Mouse (Mus musculus): ENCODE measurements around the gene Gys2. TPM values are rescaled to one million over a fixed set of nuclear protein-coding genes. Genes with fewer than 3 reads are reported as not detected.
"Not testable (repeated sequence)": the region's sequence is repeated elsewhere in the genome, so short reads cannot be mapped to it uniquely, and the experiment has no call there.

Gene Gys2
- polyA plus RNA-seq, 1 experiment from 2014 or later: not detected

GRCm38 (mm10) chr6:142503601-142504000, 30.7 kb upstream of the Gys2 start:
- peaks cover 35% of the 10 kb centered on the region for H3K36me3 ChIP-seq
- no peak overlapping the region for H3K4me3 ChIP-seq
- H3K27ac ChIP-seq: peak overlapping the region; percentile 34; the same call in 1 of the 2 replicates
- H3K9ac ChIP-seq: no peak overlapping the region
- peak overlapping the region; percentile 31; the same call in 1 of the 2 replicates for H3K4me2 ChIP-seq (replicated peaks)
- peaks cover 28% of the 10 kb centered on the region for H3K4me1 ChIP-seq
- 72% methylated on average over 8 of the region's 8 CpGs for WGBS
- ATAC-seq (ENCODE audit: low FRiP score, low read depth): no peak
- no peaks in the 10 kb centered on the region for H3K9me3 ChIP-seq
- H3K27me3 ChIP-seq: no peaks in the 10 kb centered on the region

- Histone ChIP-seq H3K27me3 (no peaks in the 10 kb centered on the region), H3K9me3 (no peaks in the 10 kb centered on the region), H3K4me3 (no peak overlapping the region), H3K36me3 (peaks cover 45% of the 10 kb centered on the region), H3K4me2 (replicated peaks) (no peak overlapping the region), H3K4me1 (peaks cover 23% of the 10 kb centered on the region), H3K9ac (no peak overlapping the region), H3K27ac (no peak overlapping the region)
- ATAC-seq (ENCODE audit: low FRiP score, low read depth): no peak
- 91% methylated on average over 10 of the region's 10 CpGs for WGBS
Observed at GRCm38 (mm10) chr6:142502519-142503125, 29.7 kb upstream of the Gys2 start.

GRCm38 (mm10) chr6:142490114-142490513, 17.2 kb upstream of the Gys2 start:
- H3K36me3 ChIP-seq: peaks cover 79% of the 10 kb centered on the region
- not testable (repeated sequence) for H3K9ac ChIP-seq; H3K4me1 ChIP-seq; H3K4me3 ChIP-seq; H3K27me3 ChIP-seq; H3K4me2 ChIP-seq (replicated peaks); H3K27ac ChIP-seq; H3K9me3 ChIP-seq; ATAC-seq (ENCODE audit: low FRiP score, low read depth)
- 93% methylated on average over 6 of the region's 6 CpGs for WGBS

GRCm38 (mm10) chr6:142487638-142488037, 14.7 kb upstream of the Gys2 start:
- Histone ChIP-seq H3K4me3 (no peak overlapping the region), H3K27me3 (no peaks in the 10 kb centered on the region), H3K27ac (no peak overlapping the region), H3K4me2 (replicated peaks) (no peak overlapping the region), H3K36me3 (peaks cover 67% of the 10 kb centered on the region), H3K9ac (no peak overlapping the region), H3K4me1 (no peaks in the 10 kb centered on the region), H3K9me3 (no peaks in the 10 kb centered on the region)
- ATAC-seq (ENCODE audit: low FRiP score, low read depth): peak; percentile 48
- 82% methylated on average over 9 of the region's 9 CpGs for WGBS

GRCm38 (mm10) chr6:142485478-142486123, 12.7 kb upstream of the Gys2 start:
- Histone ChIP-seq H3K36me3 (peaks cover 54% of the 10 kb centered on the region), H3K4me2 (replicated peaks) (no peak overlapping the region), H3K4me1 (no peaks in the 10 kb centered on the region), H3K9ac (no peak overlapping the region), H3K4me3 (no peak overlapping the region), H3K9me3 (no peaks in the 10 kb centered on the region), H3K27ac (no peak overlapping the region), H3K27me3 (no peaks in the 10 kb centered on the region)
- 85% methylated on average over 4 of the region's 4 CpGs for WGBS
- ATAC-seq (ENCODE audit: low FRiP score, low read depth): no peak

- Histone ChIP-seq H3K4me2 (replicated peaks) (no peak overlapping the region), H3K9me3 (no peaks in the 10 kb centered on the region), H3K4me3 (no peak overlapping the region), H3K4me1 (no peaks in the 10 kb centered on the region), H3K27ac (no peak overlapping the region), H3K27me3 (no peaks in the 10 kb centered on the region), H3K9ac (no peak overlapping the region), H3K36me3 (no peaks in the 10 kb centered on the region)
- ATAC-seq (ENCODE audit: low FRiP score, low read depth): no peak
- 81% methylated on average over 7 of the region's 7 CpGs for WGBS
Observed at GRCm38 (mm10) chr6:142477239-142477638, 4.3 kb upstream of the Gys2 start.

- H3K9me3 ChIP-seq: no peaks in the 10 kb centered on the region
- H3K4me3 ChIP-seq: no peak overlapping the region
- no peaks in the 10 kb centered on the region for H3K27me3 ChIP-seq
- WGBS: 86% methylated on average over 8 of the region's 8 CpGs
- no peaks in the 10 kb centered on the region for H3K36me3 ChIP-seq
- no peak for ATAC-seq (ENCODE audit: low FRiP score, low read depth)
- peaks cover 5% of the 10 kb centered on the region; the same call in 1 of the 2 replicates for H3K4me1 ChIP-seq
- H3K9ac ChIP-seq: no peak overlapping the region
- H3K4me2 ChIP-seq (replicated peaks): no peak overlapping the region
- no peak overlapping the region for H3K27ac ChIP-seq
Observed at GRCm38 (mm10) chr6:142471141-142471540, 1.8 kb downstream of the Gys2 start.

GRCm38 (mm10) chr6:142469602-142470001, 3.3 kb downstream of the Gys2 start:
- no peaks in the 10 kb centered on the region for H3K9me3 ChIP-seq
- H3K4me1 ChIP-seq: peaks cover 5% of the 10 kb centered on the region; the same call in 1 of the 2 replicates
- H3K4me3 ChIP-seq: no peak overlapping the region
- H3K27ac ChIP-seq: no peak overlapping the region
- no peaks in the 10 kb centered on the region for H3K36me3 ChIP-seq
- H3K9ac ChIP-seq: no peak overlapping the region
- no peak overlapping the region for H3K4me2 ChIP-seq (replicated peaks)
- ATAC-seq (ENCODE audit: low FRiP score, low read depth): peak; percentile 51; the same call in 1 of the 2 replicates
- no peaks in the 10 kb centered on the region for H3K27me3 ChIP-seq
- 54% methylated on average over 4 of the region's 4 CpGs for WGBS

- WGBS: 61% methylated on average over 6 of the region's 6 CpGs
Observed at GRCm38 (mm10) chr6:142462194-142462593, 10.7 kb downstream of the Gys2 start.

GRCm38 (mm10) chr6:142459017-142459678, 13.8 kb downstream of the Gys2 start:
- Histone ChIP-seq H3K36me3 (no peaks in the 10 kb centered on the region), H3K4me2 (replicated peaks) (no peak overlapping the region), H3K27me3 (peaks cover 4% of the 10 kb centered on the region; the same call in 1 of the 2 replicates), H3K27ac (no peak overlapping the region), H3K9me3 (no peaks in the 10 kb centered on the region), H3K4me1 (0 out of 2 replicates have a peak, but pooled peaks cover 2% of the 10 kb centered on the region), H3K4me3 (no peak overlapping the region), H3K9ac (no peak overlapping the region)
- no peak for ATAC-seq (ENCODE audit: low FRiP score, low read depth)
- 78% methylated on average over 14 of the region's 14 CpGs for WGBS

More at GRCm38 (mm10) chr6:142462194-142462593, 10.7 kb downstream of the Gys2 start:
- Histone ChIP-seq H3K36me3 (no peaks in the 10 kb centered on the region), H3K4me3 (no peak overlapping the region), H3K4me2 (replicated peaks) (no peak overlapping the region), H3K9me3 (no peaks in the 10 kb centered on the region), H3K27me3 (peaks cover 4% of the 10 kb centered on the region; the same call in 1 of the 2 replicates), H3K9ac (no peak overlapping the region), H3K4me1 (peaks cover under 1% of the 10 kb centered on the region; the same call in 1 of the 2 replicates), H3K27ac (no peak overlapping the region)
- ATAC-seq (ENCODE audit: low FRiP score, low read depth): no peak

- WGBS: 42% methylated on average over 7 of the region's 7 CpGs
- no peak overlapping the region for H3K4me3 ChIP-seq
- no peak for ATAC-seq (ENCODE audit: low FRiP score, low read depth)
Observed at GRCm38 (mm10) chr6:142458010-142458409, 14.9 kb downstream of the Gys2 start.

More at GRCm38 (mm10) chr6:142458010-142458409, 14.9 kb downstream of the Gys2 start:
- H3K27me3 ChIP-seq: peaks cover 4% of the 10 kb centered on the region; the same call in 1 of the 2 replicates
- H3K9ac ChIP-seq: no peak overlapping the region
- no peaks in the 10 kb centered on the region for H3K9me3 ChIP-seq
- no peak overlapping the region for H3K27ac ChIP-seq
- no peak overlapping the region for H3K4me2 ChIP-seq (replicated peaks)
- H3K36me3 ChIP-seq: no peaks in the 10 kb centered on the region
- H3K4me1 ChIP-seq: 0 out of 2 replicates have a peak, but pooled peaks cover 2% of the 10 kb centered on the region

Measured in limb, embryonic 13.5 days (tissue).